Mouse (Mus musculus) C2C12 (cell line): ENCODE data around the gene Serinc4.

Source experiments
- CEBPB ChIP-seq: IDR thresholded peaks from one replicate; pipeline ENCODE4 v1.6.1; 2011; ENCODE audit warnings: low read depth, mild to moderate bottlenecking, control low read depth, moderate library complexity
- CTCF ChIP-seq: IDR thresholded peaks from one replicate; pipeline ENCODE4 v1.5.1; 2011; ENCODE audit not compliant: control insufficient read depth, insufficient read depth, insufficient read length
- FOSL1 ChIP-seq: IDR thresholded peaks from one replicate; pipeline ENCODE4 v1.8.0; 2011; ENCODE audit warnings: mild to moderate bottlenecking, low read length; ENCODE audit not compliant: poor library complexity, insufficient read depth, severe bottlenecking
- MAX ChIP-seq: IDR thresholded peaks from one replicate; pipeline ENCODE4 v1.6.1; 2011; ENCODE audit warnings: mild to moderate bottlenecking, control low read depth
- MYOD1 ChIP-seq: IDR thresholded peaks from one replicate; pipeline ENCODE4 v1.6.1; 2011; ENCODE audit warnings: low read depth; ENCODE audit not compliant: control insufficient read depth, insufficient read length
- MYOG ChIP-seq: IDR thresholded peaks from one replicate; pipeline ENCODE4 v1.6.1; 2011; ENCODE audit not compliant: control insufficient read depth, insufficient read length; ENCODE audit errors: extremely low read depth
- USF1 ChIP-seq: IDR thresholded peaks from one replicate; pipeline ENCODE4 v1.6.1; 2011; ENCODE audit warnings: low read depth, mild to moderate bottlenecking, control low read depth, moderate library complexity

DNA sequence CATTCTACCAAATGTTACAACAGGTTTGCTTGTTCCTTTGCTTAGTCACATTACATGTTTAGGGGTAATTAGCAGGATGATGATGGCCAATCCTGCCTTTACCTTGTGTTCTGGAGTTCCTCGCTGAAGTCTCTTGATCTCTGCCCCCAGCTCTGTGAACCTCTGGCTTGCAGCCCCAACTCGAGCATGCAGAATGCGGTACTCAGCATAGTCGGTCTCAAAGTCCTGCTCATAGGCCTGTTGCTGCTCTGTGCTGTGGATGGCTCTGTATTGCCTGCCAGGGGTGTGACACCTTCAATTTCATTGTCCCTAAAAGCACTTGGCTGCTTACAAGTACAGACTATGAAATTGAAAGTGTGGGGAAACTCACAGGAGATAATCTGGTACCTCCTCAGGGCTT is 16.8 kb downstream of the Serinc4 start:
- no peak for TF ChIP-seq CTCF
- no peak for TF ChIP-seq CEBPB
- TF ChIP-seq USF1 = no peak
- no peak for TF ChIP-seq MAX
- TF ChIP-seq FOSL1 = no peak
- TF ChIP-seq MYOD1 = no peak
- no peak for TF ChIP-seq MYOG
